Mouse (Mus musculus): Measurements from ENCODE around the gene Erich4.
"Not testable (repeated sequence)": the region's sequence is repeated elsewhere in the genome, so short reads cannot be mapped to it uniquely, and the experiment has no call there.

Gene Erich4

DNA sequence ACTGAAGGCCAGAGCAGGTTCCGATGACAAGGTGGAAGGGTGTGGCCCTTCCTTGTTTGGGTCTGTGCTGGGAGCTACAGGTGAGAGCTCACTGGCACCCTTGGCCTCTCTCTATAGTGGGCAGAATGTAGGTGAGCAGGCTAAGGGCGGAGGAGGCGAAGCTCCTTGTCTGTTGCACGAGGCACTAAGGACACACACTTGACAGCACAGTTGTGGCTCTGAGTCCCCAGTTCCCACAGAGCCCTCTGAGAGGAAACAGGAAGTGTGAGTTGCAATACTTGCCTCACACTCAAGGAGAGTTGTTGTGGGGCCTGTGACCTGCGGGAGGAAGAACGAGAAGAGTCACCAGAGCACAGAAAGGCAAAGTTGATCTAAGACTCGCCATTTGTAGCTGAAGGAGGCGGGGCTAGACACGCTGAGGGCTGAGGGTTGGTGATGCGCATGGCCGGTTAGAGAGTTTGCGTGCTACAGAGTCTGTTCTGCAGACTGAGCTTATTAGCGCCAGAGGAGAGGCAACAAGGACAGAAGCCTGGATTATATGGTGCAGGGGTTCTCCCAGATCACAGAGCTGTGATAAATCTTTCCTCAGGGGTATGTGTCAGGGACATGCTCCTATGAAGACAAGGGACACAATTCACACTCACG lies 38.8 kb downstream of the Erich4 start:
- DNase-seq (ENCODE audit: low spot score in 2 of 2): not testable (repeated sequence)

DNA sequence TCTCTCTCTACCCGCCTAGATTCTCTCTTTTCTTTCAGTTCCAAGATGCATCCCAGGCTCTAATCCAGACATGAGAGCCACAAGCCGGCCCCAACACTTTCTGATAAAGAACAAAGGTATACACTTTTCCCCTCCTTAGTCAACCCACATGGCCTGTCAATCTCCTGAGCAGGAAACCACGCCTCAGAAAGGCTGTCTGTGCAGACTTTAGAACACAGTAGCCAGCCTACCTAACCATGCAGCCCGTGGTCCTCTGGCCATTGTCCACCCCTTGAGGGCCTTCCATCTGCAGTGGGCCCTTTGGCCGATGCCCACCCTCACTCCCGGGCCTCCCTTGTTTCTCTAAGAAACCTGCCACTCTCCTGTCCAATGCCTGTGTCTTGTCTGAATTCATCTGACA lies 39.4 kb downstream of the Erich4 start:
- DNase-seq (ENCODE audit: low spot score in 2 of 2): not testable (repeated sequence)

DNA sequence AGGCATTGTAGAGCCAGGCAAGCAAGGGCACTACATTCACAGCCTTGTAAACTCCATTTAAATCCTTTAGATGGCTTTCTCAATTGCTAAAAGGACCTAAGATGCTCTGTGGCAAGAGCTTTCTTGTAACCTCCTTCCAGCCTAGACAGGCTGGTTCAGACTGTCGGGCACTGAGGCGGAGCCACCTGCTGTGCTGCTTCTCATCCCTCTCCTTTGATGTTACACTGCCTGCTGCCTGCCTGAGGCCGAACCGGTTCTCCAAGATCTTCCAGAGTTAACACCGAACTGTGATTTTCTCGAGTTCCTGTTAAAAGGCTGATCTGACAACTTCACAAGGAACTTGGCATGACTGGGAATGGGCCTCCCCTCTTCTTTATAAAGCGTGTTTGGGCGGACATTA lies 39.8 kb downstream of the Erich4 start:
- DNase-seq (ENCODE audit: low spot score in 2 of 2): no peak

DNA sequence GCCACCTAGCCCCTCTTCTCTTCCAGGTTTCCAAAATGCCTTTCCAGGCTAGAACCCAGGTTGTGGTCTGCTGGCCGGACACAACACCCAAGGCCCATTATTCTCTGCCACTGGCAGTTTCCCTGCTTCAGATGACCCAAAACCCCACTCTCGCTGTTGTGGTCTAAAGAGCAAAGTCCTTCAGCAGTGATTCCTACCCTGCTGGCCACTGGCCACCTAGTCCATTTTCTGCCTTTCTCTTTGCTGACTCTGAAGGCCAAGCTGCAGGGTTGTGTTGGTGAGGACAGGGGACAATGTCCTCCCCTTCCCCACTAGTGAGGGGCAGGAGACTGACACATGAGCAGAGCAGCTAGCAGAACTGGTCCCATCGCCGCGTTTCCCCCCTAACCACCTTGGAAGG lies 40.6 kb downstream of the Erich4 start:
- DNase-seq (ENCODE audit: low spot score in 2 of 2): no peak

DNA sequence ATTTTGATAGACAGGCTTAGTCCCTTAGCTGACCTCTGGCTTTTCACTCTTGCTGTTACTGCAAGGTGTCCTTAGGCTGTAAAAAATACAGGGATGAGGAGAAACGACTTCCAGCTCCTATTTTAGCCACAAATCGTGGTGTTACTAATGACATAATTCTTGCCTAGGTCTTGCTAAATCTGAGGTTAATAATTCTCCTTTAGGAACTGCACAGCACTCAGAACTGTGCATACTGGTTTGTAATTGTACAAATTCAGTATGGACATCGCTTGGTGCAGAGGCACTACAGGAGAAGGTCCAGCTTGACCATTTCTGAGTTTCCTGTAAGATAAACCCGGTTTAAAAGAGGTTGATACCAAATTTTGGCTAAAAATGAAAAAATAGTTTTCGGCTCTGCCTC lies 41.9 kb downstream of the Erich4 start:
- DNase-seq (ENCODE audit: low spot score in 2 of 2): not testable (repeated sequence)

DNA sequence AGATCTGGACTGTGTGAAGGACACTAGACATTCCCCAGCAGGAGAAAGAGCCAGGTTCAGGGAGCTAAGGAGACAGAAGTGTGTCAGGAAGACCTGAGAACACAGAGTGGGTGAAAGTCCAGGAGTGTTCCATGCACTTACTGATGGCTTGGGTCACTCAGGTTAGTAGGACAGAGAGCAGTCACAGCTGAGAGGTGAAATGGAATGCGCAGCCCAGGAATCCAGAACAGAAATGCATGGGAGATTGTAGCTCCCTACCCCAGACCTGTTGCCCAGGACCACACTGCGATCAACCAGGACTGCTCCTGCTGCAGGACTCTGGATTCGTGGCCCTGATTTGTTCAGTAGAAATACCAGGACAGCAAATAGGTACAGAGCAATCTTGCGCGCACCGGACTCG lies 47.0 kb downstream of the Erich4 start:
- DNase-seq (ENCODE audit: low spot score in 2 of 2): no peak
